Mouse (Mus musculus) brain, embryonic 14.5 days (tissue): ENCODE measurements around the gene Aldh3b2.

ENCODE experiments used
- CTCF ChIP-seq: fragments of 200-500 bp; IDR thresholded peaks from 2 replicates; pipeline ENCODE4 v1.5.1; 2012; ENCODE audit warnings: inconsistent platforms, mild to moderate bottlenecking, moderate library complexity, borderline replicate concordance; ENCODE audit not compliant: insufficient read depth, insufficient read length; ENCODE audit errors: extremely low read depth
- POLR2A ChIP-seq: fragments of 200-500 bp; IDR thresholded peaks from 2 replicates; pipeline ENCODE4 v1.6.1; 2012; ENCODE audit warnings: mild to moderate bottlenecking, inconsistent platforms, borderline replicate concordance; ENCODE audit not compliant: poor library complexity, insufficient read depth, insufficient read length, severe bottlenecking; ENCODE audit errors: extremely low read depth

DNA sequence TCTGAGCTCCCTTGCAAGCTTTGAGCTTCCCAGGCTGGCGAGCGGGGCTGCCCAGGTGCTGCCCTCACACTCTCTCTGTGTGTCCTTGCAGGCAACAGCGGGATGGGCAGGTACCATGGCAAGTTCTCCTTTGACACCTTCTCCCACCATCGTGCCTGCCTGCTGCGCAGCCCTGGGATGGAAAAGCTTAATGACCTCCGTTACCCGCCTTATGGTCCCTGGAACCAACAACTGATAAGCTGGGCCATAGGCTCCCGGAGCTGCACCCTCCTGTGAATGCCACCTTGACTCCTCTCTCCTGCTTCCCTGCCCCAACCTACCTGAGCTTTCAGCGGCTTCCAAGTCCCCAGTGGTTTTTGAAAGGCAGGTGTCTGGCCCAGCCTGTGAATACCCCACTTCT, 8.8 kb downstream of the Aldh3b2 start:
- no peak for TF ChIP-seq CTCF
- TF ChIP-seq POLR2A: no peak
